Mouse (Mus musculus): ENCODE measurements around the gene Magea2. TPM values are rescaled to one million over a fixed set of nuclear protein-coding genes. Genes with fewer than 3 reads are reported as not detected.
"Not testable (repeated sequence)": the region's sequence is repeated elsewhere in the genome, so short reads cannot be mapped to it uniquely, and the experiment has no call there.

Magea2 gene
- not detected for total RNA-seq (2021)
- long read RNA-seq, experiment 1: 0 reads
- long read RNA-seq, experiment 2: 0 reads

DNA sequence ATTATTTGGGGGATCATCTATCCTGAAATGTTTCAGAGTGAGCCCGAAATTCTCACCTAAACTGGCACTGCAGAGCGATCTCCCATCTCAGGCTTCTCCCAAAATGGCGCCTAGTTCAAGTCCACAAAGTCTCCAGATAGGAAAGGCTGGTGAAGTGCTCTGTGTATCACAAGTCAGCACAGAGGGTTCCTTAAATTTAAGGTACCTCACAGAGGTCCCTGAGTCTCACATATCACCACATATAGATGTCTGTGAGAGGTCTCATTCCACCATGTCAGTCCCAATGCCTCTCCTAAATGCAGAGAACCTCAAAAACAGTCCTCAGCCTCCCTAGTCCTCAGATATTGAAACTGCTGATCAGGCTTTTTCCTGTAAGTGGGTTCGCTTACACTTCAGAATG is at the start of gene Magea2:
Gene Magea2 (minus strand): TSS at position 101 of the 400 bp plus-strand sequence.
- not testable (repeated sequence) for DNase-seq

GRCm38 (mm10) chrX:155128312-155128711 is 34.8 kb upstream of the Magea2 start, which contains the start of gene Cldn34b2:
Gene Cldn34b2, minus strand, starts transcription at chrX:155128412.
- DNase-seq: not testable (repeated sequence)

DNA sequence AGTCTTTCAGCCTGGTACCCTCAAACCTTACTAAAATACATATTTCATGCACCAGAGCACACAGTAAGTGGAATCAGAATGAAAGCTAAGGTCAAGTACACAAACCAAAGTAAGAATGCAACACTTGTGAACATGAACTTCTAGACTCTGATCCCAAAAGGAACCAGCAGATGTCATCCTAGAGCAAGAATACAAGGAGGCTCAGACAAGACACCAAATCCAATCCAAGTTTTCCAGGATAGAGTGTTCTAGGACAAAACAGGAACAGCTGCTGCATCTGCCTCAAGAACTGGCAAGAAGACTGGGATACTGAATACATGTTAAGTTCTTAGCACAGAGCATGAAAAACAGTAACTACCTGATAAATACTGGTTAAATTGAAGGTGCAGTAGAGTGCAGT is 4.6 kb upstream of the Magea2 start:
- no peak for DNase-seq

DNA sequence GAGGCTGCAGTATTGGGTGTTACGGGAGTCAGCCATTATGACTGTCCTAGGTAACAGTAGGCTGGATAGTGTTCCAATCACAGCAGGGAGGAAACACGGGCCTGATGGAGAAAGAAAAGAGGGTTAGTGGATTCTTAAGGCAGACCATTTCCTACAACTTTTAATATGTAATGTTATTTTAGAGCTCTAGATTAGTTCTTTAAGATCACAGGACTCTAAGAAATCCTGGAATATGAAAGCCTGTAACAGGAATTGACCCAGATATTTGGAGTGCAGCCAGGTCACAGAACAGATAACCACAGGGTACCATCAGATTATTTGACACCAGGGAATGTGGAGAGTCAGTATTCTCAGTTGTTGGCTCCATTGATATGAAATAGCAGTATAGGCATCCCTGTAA is 3.8 kb downstream of the Magea2 start, which contains the start of gene Magea1:
Gene Magea1 (minus strand): TSS at position 101 of the 400 bp plus-strand sequence.
- DNase-seq: not testable (repeated sequence)

DNA sequence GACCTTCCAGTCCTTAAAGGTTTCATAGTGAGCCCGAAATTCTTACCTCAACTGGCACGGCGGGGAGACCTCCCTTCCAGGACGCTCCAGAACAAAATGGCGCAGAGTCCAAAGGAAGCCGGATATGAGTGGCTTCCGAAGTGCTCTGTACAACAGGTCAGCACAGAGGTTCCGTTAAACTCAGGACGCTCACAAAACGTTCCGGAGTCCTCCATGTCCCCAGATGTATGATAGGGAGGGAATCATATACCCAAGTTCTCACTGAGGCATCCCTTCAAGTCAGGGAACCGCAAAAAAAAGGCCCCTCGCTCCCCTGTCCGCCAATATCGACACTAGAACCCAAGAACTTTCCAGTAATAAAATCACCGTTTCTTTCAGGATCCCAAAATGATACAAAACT is 30.4 kb downstream of the Magea2 start, which contains the start of gene Magea5:
Gene Magea5 (minus strand): TSS at position 101 of the 400 bp plus-strand sequence.
- not testable (repeated sequence) for DNase-seq

DNA sequence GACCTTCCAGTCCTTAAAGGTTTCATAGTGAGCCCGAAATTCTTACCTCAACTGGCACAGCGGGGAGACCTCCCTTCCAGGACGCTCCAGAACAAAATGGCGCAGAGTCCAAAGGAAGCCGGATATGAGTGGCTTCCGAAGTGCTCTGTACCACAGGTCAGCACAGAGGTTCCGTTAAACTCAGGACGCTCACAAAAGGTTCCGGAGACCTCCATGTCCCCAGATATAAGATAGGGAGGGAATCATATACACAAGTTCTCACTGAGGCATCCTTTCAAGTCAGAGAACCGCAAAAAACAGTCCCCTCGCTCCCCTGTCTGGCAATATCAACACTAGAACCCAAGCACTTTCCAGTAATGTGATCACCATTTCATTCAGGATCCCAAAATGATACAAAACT is 97.7 kb downstream of the Magea2 start, which contains the start of gene Magea8:
Gene Magea8 (minus strand): TSS at position 101 of the 400 bp plus-strand sequence.
- not testable (repeated sequence) for DNase-seq

Other genes with a start within 250 kb of the Magea2 start
- gene Cldn34b1, start 203.4 kb downstream of the Magea2 start, total RNA-seq (2021): not detected
- not detected for gene Magea6, start 157.7 kb downstream of the Magea2 start, total RNA-seq (2021)
- gene Magea3, start 144.2 kb downstream of the Magea2 start, total RNA-seq (2021): not detected
- gene Magea8, start 97.8 kb downstream of the Magea2 start, total RNA-seq (2021): not detected
- not detected for gene Magea5, start 30.5 kb downstream of the Magea2 start, total RNA-seq (2021)
- not detected for gene Magea1, start 3.9 kb downstream of the Magea2 start, total RNA-seq (2021)
- gene Cldn34b2, start 34.7 kb upstream of the Magea2 start, total RNA-seq (2021): not detected
- 10 to 100 TPM; 23.7 to 24.2 TPM for gene Sat1, start 122.8 kb upstream of the Magea2 start, total RNA-seq (2021)
- 10 to 100 TPM; 28.0 to 28.8 TPM for gene Acot9, start 168.8 kb upstream of the Magea2 start, total RNA-seq (2021)
- 10 to 100 TPM; 42.5 to 48.9 TPM for gene Prdx4, start 247.1 kb upstream of the Magea2 start, total RNA-seq (2021)

All from gastrocnemius, postnatal 10 days (tissue).